In the genomic region with DNA sequence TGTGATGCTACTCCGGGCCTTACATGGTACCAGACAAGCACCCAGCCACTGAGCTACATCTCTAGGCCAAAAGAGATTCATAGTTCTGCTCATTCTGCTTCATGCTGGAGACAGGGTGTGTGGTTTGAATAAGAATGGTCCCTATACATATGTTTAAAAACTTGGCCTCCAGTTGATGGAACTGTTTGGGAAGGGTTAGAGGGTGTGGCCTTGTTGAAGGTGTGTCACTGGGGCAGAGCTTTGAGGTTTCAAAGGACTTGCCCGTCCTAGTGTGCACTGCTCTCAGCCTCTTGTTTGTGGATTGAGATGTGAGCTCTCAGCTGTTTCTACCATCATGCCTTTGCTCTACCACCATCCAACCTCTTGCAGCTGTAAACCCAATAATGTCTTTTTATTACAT, we compare ENCODE assay signal across 18 mouse cellular contexts.
"Had no signal": no experiment of that assay in that cellular context is flagged by ENCODE, and none has a peak within 500 bp of the region (broad histone marks: within the 10 kb centered on the region; RNA-seq: fewer than 3 reads in every experiment).

No protein-coding gene starts in this region.

- DNase-seq: liver, postnatal 0 days; lung, adult 2 months; lung, postnatal 14 days; lung, postnatal 36 days; right cerebral cortex, postnatal 25 days; thymus, adult 2 months; thymus, postnatal 25 days; thymus, postnatal 4 days had no signal

- H3K27me3 ChIP-seq: lung, embryonic 15.5 days; midbrain, embryonic 13.5 days; midbrain, embryonic 15.5 days; neural tube, embryonic 12.5 days; stomach, embryonic 15.5 days had no signal

- H3K4me2 ChIP-seq: lung, embryonic 15.5 days; midbrain, embryonic 11.5 days; midbrain, embryonic 13.5 days; midbrain, embryonic 15.5 days; neural tube, embryonic 12.5 days; stomach, embryonic 15.5 days had no signal

- H3K36me3 ChIP-seq: lung, embryonic 15.5 days; midbrain, embryonic 13.5 days; midbrain, embryonic 15.5 days; neural tube, embryonic 12.5 days; stomach, embryonic 15.5 days had no signal

- H3K9ac ChIP-seq: liver, postnatal 0 days; lung, embryonic 15.5 days; midbrain, embryonic 13.5 days; midbrain, embryonic 15.5 days; neural tube, embryonic 12.5 days; stomach, embryonic 15.5 days had no signal

- ATAC-seq: liver, postnatal 0 days; lung, postnatal 0 days; midbrain, embryonic 13.5 days; midbrain, embryonic 15.5 days had no signal

- H3K9me3 ChIP-seq: lung, embryonic 15.5 days; midbrain, embryonic 13.5 days; midbrain, embryonic 15.5 days; neural tube, embryonic 12.5 days; stomach, embryonic 15.5 days had no signal

- H3K27ac ChIP-seq: lung, embryonic 15.5 days; macrophage; midbrain, embryonic 13.5 days; midbrain, embryonic 15.5 days; neural tube, embryonic 12.5 days; stomach, embryonic 15.5 days; stomach, postnatal 0 days had no signal

- H3K4me3 ChIP-seq: lung, embryonic 15.5 days; megakaryocyte, embryonic 14.5 days; midbrain, embryonic 13.5 days; midbrain, embryonic 15.5 days; neural tube, embryonic 12.5 days; stomach, embryonic 15.5 days had no signal

- H3K4me1 ChIP-seq: megakaryocyte, embryonic 14.5 days; midbrain, embryonic 13.5 days; midbrain, embryonic 15.5 days; neural tube, embryonic 12.5 days had no signal
